Mouse (Mus musculus) ES-Bruce4 (cell line): Measurements from ENCODE around the gene Anks1b.

ENCODE experiments used
- CTCF ChIP-seq: IDR thresholded peaks from one replicate; pipeline ENCODE4 v1.8.1; 2011; ENCODE audit warnings: low read depth, low read length
- EP300 ChIP-seq: IDR thresholded peaks from 2 replicates; pipeline ENCODE4 v1.6.1; 2011; ENCODE audit warnings: low read depth, low read length; ENCODE audit not compliant: insufficient read depth
- POLR2A ChIP-seq: IDR thresholded peaks from one replicate; pipeline ENCODE4 v1.8.1; 2011; ENCODE audit warnings: low read length; ENCODE audit not compliant: insufficient read depth

- no peak for TF ChIP-seq EP300
- TF ChIP-seq POLR2A = no peak
- no peak for TF ChIP-seq CTCF
Observed at GRCm38 (mm10) chr10:90441036-90441435, 567.7 kb downstream of the Anks1b start.
